Mouse (Mus musculus) neural tube, embryonic 11.5 days (tissue): ENCODE data around the gene Sept9. TPM values are rescaled to one million over a fixed set of nuclear protein-coding genes. Genes with fewer than 3 reads are reported as not detected.
"Not testable (repeated sequence)": the region's sequence is repeated elsewhere in the genome, so short reads cannot be mapped to it uniquely, and the experiment has no call there.

Experiments
- ATAC-seq: fragments of 200-750 bp; cut with Nextera tagmentation; 2 replicates; pipeline ENCODE4 v1.8.0; 2017; ENCODE audit warnings: moderate number of reproducible peaks, mild to moderate bottlenecking, moderate TSS enrichment, moderate library complexity; ENCODE audit not compliant: insufficient read depth, low FRiP score, low TSS enrichment
- DNase-seq: peaks from one replicate; pipeline ENCODE4 v3.0.0-alpha.2; 2015; ENCODE audit warnings: low spot score
- H3K27ac ChIP-seq: fragments of 300-500 bp; sonication (generic); 2 replicates; pipeline ENCODE4 v1.5.1; 2014; ENCODE audit warnings: low read depth, mild to moderate bottlenecking, low read length
- H3K27me3 ChIP-seq: fragments of 300-500 bp; sonication (generic); 2 replicates; pipeline ENCODE4 v1.6.1; 2014; ENCODE audit warnings: mild to moderate bottlenecking, low read length, mixed read lengths; ENCODE audit not compliant: control insufficient read depth, insufficient read depth
- H3K36me3 ChIP-seq: fragments of 300-500 bp; sonication (generic); 2 replicates; pipeline ENCODE4 v1.6.1; 2014; ENCODE audit warnings: mild to moderate bottlenecking, low read length, moderate library complexity, mixed read lengths; ENCODE audit not compliant: control insufficient read depth, insufficient read depth
- H3K4me1 ChIP-seq: fragments of 300-500 bp; sonication (generic); 2 replicates; pipeline ENCODE4 v1.6.1; 2014; ENCODE audit warnings: low read length, mixed read lengths; ENCODE audit not compliant: control insufficient read depth, insufficient read depth
- H3K4me2 ChIP-seq: fragments of 300-500 bp; sonication (generic); 2 replicates; pipeline ENCODE4 v1.6.1; 2014; ENCODE audit warnings: low read depth, mild to moderate bottlenecking, moderate library complexity
- H3K4me3 ChIP-seq: fragments of 300-500 bp; sonication (generic); 2 replicates; pipeline ENCODE4 v1.5.1; 2014; ENCODE audit warnings: low read depth, low read length
- H3K9ac ChIP-seq: fragments of 300-500 bp; sonication (generic); 2 replicates; pipeline ENCODE4 v1.6.1; 2014; ENCODE audit warnings: mild to moderate bottlenecking, low read length
- H3K9me3 ChIP-seq: fragments of 300-500 bp; sonication (generic); 2 replicates; pipeline ENCODE4 v1.6.1; 2016; ENCODE audit warnings: low read length; ENCODE audit not compliant: control insufficient read depth
- WGBS: fragments of 180-500 bp; shearing (Covaris S2); extraction: QIAGEN DNeasy Blood & Tissue Kit; methylation state at CpG from one replicate; pipeline ENCODE4 v1.1.7; 2014; 5-methylcytosine and 5-hydroxymethylcytosine counted together
- polyA plus RNA-seq: library from polyadenylated mRNA; unstranded; fragments of >200 nt; fragmentation: Nextera tagmentation; extraction: Ambion mirVana; gene quantifications from 2 replicates; pipeline ENCODE4 v1.2.1, GENCODE M21; 2014

Gene Sept9
- polyA plus RNA-seq, 1 experiment from 2014 or later, result 183 TPM

DNA sequence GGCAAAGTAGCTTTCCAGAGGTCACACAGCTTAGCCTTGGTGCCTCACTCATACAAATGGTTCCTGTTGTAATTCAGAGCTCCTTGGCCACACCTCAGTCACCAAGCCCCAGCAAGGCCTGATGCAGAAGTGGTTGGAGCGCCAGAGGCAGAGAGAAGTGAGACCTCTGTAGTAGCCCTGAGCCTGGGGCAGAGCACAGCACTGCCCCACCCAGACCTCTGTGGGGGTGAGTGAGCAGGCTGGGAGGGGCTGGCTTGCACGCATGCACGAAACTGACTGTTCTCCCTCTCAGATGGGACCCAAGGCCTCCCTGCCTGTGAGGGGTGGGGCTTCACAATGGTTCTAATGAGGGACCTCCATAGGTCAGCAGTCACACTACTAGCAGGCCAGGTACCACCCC is 121.0 kb downstream of the Sept9 start:
- no peak for ATAC-seq
- no peak for DNase-seq
- Histone ChIP-seq H3K4me2 (no peak overlapping the region; the same call in 1 of the 2 replicates), H3K27me3 (no peaks in the 10 kb centered on the region), H3K4me1 (peaks cover 52% of the 10 kb centered on the region), H3K9ac (no peak overlapping the region), H3K9me3 (no peaks in the 10 kb centered on the region), H3K4me3 (no peak overlapping the region), H3K27ac (peak overlapping the region; percentile 56; the same call in 1 of the 2 replicates), H3K36me3 (peaks cover 2% of the 10 kb centered on the region; the same call in 1 of the 2 replicates)
- 77% methylated on average over 3 of the region's 3 CpGs for WGBS

DNA sequence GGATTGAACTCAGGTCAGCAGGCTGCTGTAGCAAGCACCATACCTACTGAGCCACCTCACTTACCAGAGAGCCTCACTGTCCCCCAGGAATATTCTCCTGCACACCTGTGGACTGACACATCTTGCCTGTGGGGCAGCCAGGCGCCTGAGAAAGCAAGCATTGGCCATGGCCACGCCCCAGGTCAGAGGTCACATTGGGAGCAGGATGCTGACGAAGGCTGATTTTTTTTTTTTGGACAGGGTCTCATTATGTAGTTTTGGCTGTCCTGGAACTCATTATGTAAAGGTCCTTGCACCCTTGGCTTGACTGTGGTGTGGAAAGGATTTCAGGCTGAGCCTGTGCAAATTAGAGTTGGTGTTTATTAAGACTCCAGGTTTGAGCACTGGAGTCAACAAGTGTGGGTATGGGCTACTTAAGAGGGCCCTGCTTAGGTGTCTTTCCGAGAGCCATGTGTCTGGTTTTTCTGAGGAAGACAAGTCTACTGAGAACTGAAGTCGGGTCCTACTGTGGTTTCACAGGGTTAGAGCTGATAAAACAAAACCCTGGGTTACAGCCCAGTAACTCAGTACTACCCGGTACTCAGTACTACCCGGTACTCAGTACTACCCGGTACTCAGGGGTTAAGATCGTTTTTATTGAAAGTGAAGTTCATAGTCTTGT is 122.0 kb downstream of the Sept9 start:
- no peaks in the 10 kb centered on the region for H3K9me3 ChIP-seq
- peaks cover 2% of the 10 kb centered on the region; the same call in 1 of the 2 replicates for H3K36me3 ChIP-seq
- 69% methylated on average over 9 of the region's 9 CpGs for WGBS
- H3K4me3 ChIP-seq, result no peak overlapping the region
- H3K27ac ChIP-seq, result no peak overlapping the region
- ATAC-seq (no peak), DNase-seq (no peak)
- H3K4me2 ChIP-seq, result no peak overlapping the region
- H3K4me1 ChIP-seq, result peaks cover 59% of the 10 kb centered on the region
- H3K9ac ChIP-seq, result no peak overlapping the region
- H3K27me3 ChIP-seq, result no peaks in the 10 kb centered on the region

DNA sequence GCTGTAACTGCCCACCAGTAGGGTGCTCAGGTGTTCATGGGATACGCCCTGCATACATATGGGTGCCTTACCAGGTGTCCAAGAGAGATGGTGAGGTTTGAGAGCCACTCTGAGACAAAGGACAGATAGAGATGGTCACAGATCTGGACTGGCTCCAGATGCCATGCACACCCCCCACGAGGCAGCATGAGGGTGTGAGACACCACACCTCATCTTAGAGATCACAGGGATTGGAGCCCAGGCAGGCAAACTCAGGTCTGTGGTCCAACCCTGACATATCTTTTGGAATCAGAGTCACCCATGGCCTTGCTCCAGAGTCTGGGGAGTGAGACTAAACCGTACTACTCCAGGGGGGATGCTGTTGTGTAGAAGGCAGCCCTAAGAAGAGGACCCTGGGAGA is 122.8 kb downstream of the Sept9 start:
- Histone ChIP-seq H3K9me3 (no peaks in the 10 kb centered on the region), H3K4me2 (no peak overlapping the region), H3K27ac (no peak overlapping the region), H3K36me3 (peaks cover 2% of the 10 kb centered on the region; the same call in 1 of the 2 replicates), H3K9ac (no peak overlapping the region), H3K4me3 (no peak overlapping the region), H3K27me3 (no peaks in the 10 kb centered on the region), H3K4me1 (peaks cover 54% of the 10 kb centered on the region)
- DNase-seq (no peak), ATAC-seq (no peak)
- WGBS, result 83% methylated on average over 3 of the region's 3 CpGs

DNA sequence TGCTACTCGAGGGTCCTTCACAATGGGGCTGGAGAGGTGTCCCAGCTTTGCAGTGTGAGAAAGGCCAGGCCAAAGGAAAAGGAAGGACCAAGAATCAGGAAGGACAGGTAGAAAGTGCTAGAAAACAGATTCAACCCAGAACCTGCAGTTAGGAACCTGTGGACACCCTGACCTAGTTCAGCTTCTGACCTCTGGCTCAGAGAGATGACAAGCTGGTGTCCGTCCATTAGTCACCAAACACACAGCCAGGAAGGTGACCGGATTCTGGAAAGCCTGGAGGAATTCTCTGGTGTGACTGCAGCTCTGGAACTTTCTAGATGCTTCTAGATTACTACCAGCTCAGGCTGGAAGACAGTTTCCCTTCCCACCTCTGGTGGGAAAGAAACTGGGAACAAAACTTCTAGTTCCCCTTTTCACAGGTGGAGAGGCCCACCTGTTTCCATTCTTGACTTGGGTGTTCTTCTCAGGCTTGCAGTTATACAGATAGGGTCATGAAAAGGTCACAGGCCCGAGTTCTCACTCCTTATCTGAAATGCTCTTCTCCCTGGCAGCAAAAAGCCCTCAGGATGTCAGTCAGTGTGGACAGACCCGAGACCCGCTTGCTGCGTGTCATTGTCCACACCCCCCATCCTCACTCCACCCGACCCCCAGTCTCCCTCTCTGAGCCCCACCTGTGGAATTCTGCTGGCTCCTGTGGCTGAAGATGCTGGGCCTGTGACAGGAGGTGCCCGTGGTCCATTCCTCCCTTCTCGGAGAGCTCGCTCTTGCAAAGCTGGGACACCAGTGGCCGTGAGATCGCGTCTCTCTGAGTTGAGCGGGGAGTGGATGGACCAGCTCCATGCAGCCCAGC is 123.5 kb downstream of the Sept9 start:
- Histone ChIP-seq H3K4me1 (peaks cover 48% of the 10 kb centered on the region), H3K9ac (no peak overlapping the region), H3K36me3 (peaks cover 2% of the 10 kb centered on the region; the same call in 1 of the 2 replicates), H3K9me3 (no peaks in the 10 kb centered on the region), H3K4me3 (no peak overlapping the region), H3K4me2 (no peak overlapping the region), H3K27ac (no peak overlapping the region), H3K27me3 (no peaks in the 10 kb centered on the region)
- DNase-seq, result no peak
- no peak for ATAC-seq
- 84% methylated on average over 15 of the region's 15 CpGs for WGBS

DNA sequence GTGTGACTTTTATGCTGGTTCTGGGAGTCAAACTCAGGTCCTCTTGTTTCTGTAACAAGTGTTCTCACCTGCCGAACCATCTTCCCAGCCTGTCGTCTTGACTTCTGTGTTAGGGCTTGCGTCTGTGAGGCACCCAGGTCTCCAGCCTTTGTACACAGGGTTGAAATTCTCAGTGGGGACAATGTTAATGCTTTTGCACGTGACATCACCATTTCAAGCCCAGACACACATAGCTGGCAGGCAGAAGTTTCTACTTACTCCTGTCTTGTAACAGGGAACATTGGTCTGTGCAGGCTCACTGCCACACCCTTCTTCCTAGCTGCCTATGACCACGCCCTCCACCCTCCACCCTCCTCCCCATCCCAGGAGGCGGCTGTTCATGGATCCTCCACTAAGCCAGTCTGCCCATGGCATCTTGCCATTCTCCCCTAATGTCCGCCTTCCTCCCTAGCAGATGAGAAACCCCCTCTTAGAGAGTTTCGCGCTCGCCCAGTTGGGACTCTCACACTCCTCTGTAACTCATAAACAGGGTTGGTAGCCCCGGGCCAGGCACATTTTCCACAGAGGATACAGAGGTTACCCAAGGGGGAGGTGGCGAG is 124.6 kb downstream of the Sept9 start:
- no peak for ATAC-seq
- Histone ChIP-seq H3K36me3 (no peaks in the 10 kb centered on the region), H3K9me3 (no peaks in the 10 kb centered on the region), H3K4me1 (peaks cover 37% of the 10 kb centered on the region), H3K9ac (no peak overlapping the region), H3K27ac (no peak overlapping the region), H3K27me3 (no peaks in the 10 kb centered on the region), H3K4me3 (no peak overlapping the region), H3K4me2 (no peak overlapping the region)
- DNase-seq, result no peak
- 76% methylated on average over 12 of the region's 12 CpGs for WGBS

- not testable (repeated sequence) for H3K9ac ChIP-seq, DNase-seq, H3K36me3 ChIP-seq, ATAC-seq, H3K27ac ChIP-seq, H3K4me3 ChIP-seq, H3K4me2 ChIP-seq, H3K27me3 ChIP-seq, H3K9me3 ChIP-seq
- WGBS, result 91% methylated on average over 5 of the region's 5 CpGs
- peaks cover 31% of the 10 kb centered on the region for H3K4me1 ChIP-seq
These were observed 125.3 kb downstream of the Sept9 start for GRCm38 (mm10) chr11:117324718-117325117.

DNA sequence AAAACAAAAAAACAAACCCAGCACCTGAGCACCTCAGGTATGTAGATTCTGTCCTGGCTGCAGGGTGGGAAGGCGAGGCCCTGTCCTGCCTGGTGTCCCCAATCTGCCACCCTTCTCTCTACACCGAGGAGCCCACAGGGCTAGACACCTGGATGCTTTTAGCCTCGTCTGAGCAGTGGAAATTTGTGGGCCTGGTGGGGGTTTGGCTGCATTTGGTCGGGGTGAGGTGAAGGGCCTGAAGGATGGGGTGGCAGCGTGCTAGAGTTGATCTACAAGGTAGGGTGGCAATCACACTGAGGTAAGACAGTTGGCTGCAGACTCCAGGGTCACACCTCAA is 125.6 kb downstream of the Sept9 start:
- H3K9me3 ChIP-seq, result no peaks in the 10 kb centered on the region

GRCm38 (mm10) chr11:117325468-117326139 is 126.1 kb downstream of the Sept9 start:
- WGBS, result 31% methylated on average over 11 of the region's 12 CpGs
- Histone ChIP-seq H3K4me1 (peaks cover 27% of the 10 kb centered on the region), H3K9ac (no peak overlapping the region), H3K27ac (no peak overlapping the region), H3K9me3 (no peaks in the 10 kb centered on the region), H3K4me2 (no peak overlapping the region), H3K27me3 (no peaks in the 10 kb centered on the region), H3K36me3 (no peaks in the 10 kb centered on the region), H3K4me3 (no peak overlapping the region)
- DNase-seq, result no peak
- ATAC-seq, result no peak

More for the DNA sequence above, 125.6 kb downstream of the Sept9 start:
- no peak overlapping the region for H3K4me3 ChIP-seq
- no peaks in the 10 kb centered on the region for H3K36me3 ChIP-seq
- ATAC-seq (no peak), DNase-seq (no peak)
- no peak overlapping the region for H3K4me2 ChIP-seq
- no peak overlapping the region for H3K27ac ChIP-seq
- H3K4me1 ChIP-seq, result peaks cover 27% of the 10 kb centered on the region
- no peak overlapping the region for H3K9ac ChIP-seq
- WGBS, result 62% methylated on average over 5 of the region's 5 CpGs
- no peaks in the 10 kb centered on the region for H3K27me3 ChIP-seq
